Mouse (Mus musculus) cerebellum, postnatal 36 days (tissue): Measurements from ENCODE around the gene Tm4sf20.
A peak's percentile ranks its signal among the peaks of the same experiment; 100 is the strongest.

ENCODE experiments used
- DNase-seq, 2 experiments: peaks; one replicate each; pipeline ENCODE4 v3.0.0; 2021 to 2022; ENCODE audit warnings: mixed read lengths in 2 of 2

The Tm4sf20 gene

GRCm38 (mm10) chr1:82775293-82775692 lies 7.0 kb upstream of the Tm4sf20 start:
- no peak for DNase-seq

GRCm38 (mm10) chr1:82773208-82773607 lies 4.9 kb upstream of the Tm4sf20 start:
- no peak for DNase-seq

GRCm38 (mm10) chr1:82772428-82772827 lies 4.2 kb upstream of the Tm4sf20 start:
- no peak for DNase-seq

- no peak for DNase-seq
Observed at GRCm38 (mm10) chr1:82771022-82771586, 2.8 kb upstream of the Tm4sf20 start, which contains the start of gene Gm47791. TSS of gene Gm47791 (minus strand) at chr1:82771243.

GRCm38 (mm10) chr1:82766641-82767040 lies 1.6 kb downstream of the Tm4sf20 start:
- DNase-seq: no peak

- no peak for DNase-seq
Observed at GRCm38 (mm10) chr1:82766227-82766626, 2.0 kb downstream of the Tm4sf20 start.

GRCm38 (mm10) chr1:82762274-82762673 lies 6.0 kb downstream of the Tm4sf20 start:
- DNase-seq: no peak

- no peak for DNase-seq
Observed at GRCm38 (mm10) chr1:82761454-82762169, 6.6 kb downstream of the Tm4sf20 start.

GRCm38 (mm10) chr1:82759520-82759919 lies 8.7 kb downstream of the Tm4sf20 start:
- no peak for DNase-seq

GRCm38 (mm10) chr1:82747714-82748452 lies 20.4 kb downstream of the Tm4sf20 start:
- no peak for DNase-seq

- no peak for DNase-seq
Observed at GRCm38 (mm10) chr1:82746408-82746807, 21.9 kb downstream of the Tm4sf20 start.

- DNase-seq: no peak
Observed at GRCm38 (mm10) chr1:82743962-82744361, 24.3 kb downstream of the Tm4sf20 start.

- no peak for DNase-seq
Observed at GRCm38 (mm10) chr1:82741539-82741938, 26.7 kb downstream of the Tm4sf20 start.

- DNase-seq: no peak
Observed at GRCm38 (mm10) chr1:82738066-82738465, 30.2 kb downstream of the Tm4sf20 start.

GRCm38 (mm10) chr1:82733357-82733756 lies 34.9 kb downstream of the Tm4sf20 start:
- DNase-seq: no peak

GRCm38 (mm10) chr1:82726482-82726881 lies 41.8 kb downstream of the Tm4sf20 start:
- no peak for DNase-seq

GRCm38 (mm10) chr1:82725875-82726185 lies 42.4 kb downstream of the Tm4sf20 start:
- no peak for DNase-seq

- DNase-seq: peak in 1 of 2 experiments; percentile 7
Observed at GRCm38 (mm10) chr1:82725026-82725874, 43.0 kb downstream of the Tm4sf20 start.

GRCm38 (mm10) chr1:82724339-82725025 lies 43.8 kb downstream of the Tm4sf20 start, which contains the start of gene Mff:
TSS of gene Mff (plus strand) at chr1:82724890.
- DNase-seq: peak; percentile 95 to 97

GRCm38 (mm10) chr1:82717816-82718512 lies 50.3 kb downstream of the Tm4sf20 start:
- no peak for DNase-seq
